Mouse (Mus musculus) hindbrain, embryonic 15.5 days (tissue): ENCODE data around the gene Donson. TPM values are rescaled to one million over a fixed set of nuclear protein-coding genes. Genes with fewer than 3 reads are reported as not detected.

Experiments used
- ATAC-seq: fragments of 200-750 bp; cut with Nextera tagmentation; 2 replicates; pipeline ENCODE4 v1.8.0; 2017; ENCODE audit warnings: low read depth, moderate number of reproducible peaks, moderate TSS enrichment; ENCODE audit not compliant: low FRiP score
- H3K27ac ChIP-seq: fragments of 300-500 bp; sonication (generic); replicated peaks from 2 replicates; pipeline ENCODE4 v1.5.1; 2015; ENCODE audit warnings: mild to moderate bottlenecking, inconsistent platforms
- H3K27me3 ChIP-seq: fragments of 300-500 bp; sonication (generic); 2 replicates; pipeline ENCODE4 v1.6.1; 2015; ENCODE audit warnings: control low read depth, inconsistent platforms
- H3K36me3 ChIP-seq: fragments of 300-500 bp; sonication (generic); 2 replicates; pipeline ENCODE4 v1.6.1; 2015; ENCODE audit warnings: control low read depth, inconsistent platforms
- H3K4me1 ChIP-seq: fragments of 300-500 bp; sonication (generic); replicated peaks from 2 replicates; pipeline ENCODE4 v1.6.1; 2015; ENCODE audit warnings: control low read depth, inconsistent platforms
- H3K4me2 ChIP-seq: fragments of 300-500 bp; sonication (generic); 2 replicates; pipeline ENCODE4 v1.6.1; 2015; ENCODE audit warnings: moderate library complexity, mild to moderate bottlenecking, inconsistent platforms
- H3K4me3 ChIP-seq: fragments of 300-500 bp; sonication (generic); 2 replicates; pipeline ENCODE4 v1.5.1; 2015; ENCODE audit warnings: mild to moderate bottlenecking, inconsistent platforms
- H3K9ac ChIP-seq: fragments of 300-500 bp; sonication (generic); 2 replicates; pipeline ENCODE4 v1.6.1; 2015; ENCODE audit warnings: inconsistent platforms
- H3K9me3 ChIP-seq: fragments of 300-500 bp; sonication (generic); 2 replicates; pipeline ENCODE4 v1.6.1; 2016; ENCODE audit warnings: control low read depth, inconsistent platforms
- WGBS: fragments of 180-500 bp; shearing (Covaris S2); methylation state at CpG from one replicate; pipeline ENCODE4 v1.1.7; 2015; 5-methylcytosine and 5-hydroxymethylcytosine counted together
- polyA plus RNA-seq: library from polyadenylated mRNA; unstranded; fragments of >200 nt; fragmentation: Nextera tagmentation; extraction: Ambion mirVana; gene quantifications from 2 replicates; pipeline ENCODE4 v1.2.1, GENCODE M21; 2015

Gene Donson
- polyA plus RNA-seq, 1 experiment from 2014 or later: 21.1 TPM

- WGBS: 74% methylated on average over 5 of the region's 5 CpGs
- H3K9me3 ChIP-seq: no peaks in the 10 kb centered on the region
- H3K27me3 ChIP-seq: no peaks in the 10 kb centered on the region
- no peak overlapping the region for H3K4me3 ChIP-seq
- H3K9ac ChIP-seq: no peak overlapping the region
- H3K4me2 ChIP-seq: no peak overlapping the region
- no peaks in the 10 kb centered on the region for H3K4me1 ChIP-seq
- no peak for ATAC-seq
- H3K36me3 ChIP-seq: peaks cover 67% of the 10 kb centered on the region
- H3K27ac ChIP-seq: no peak overlapping the region
Observed at GRCm38 (mm10) chr16:91632439-91632838, 56.1 kb downstream of the Donson start.

- 64% methylated on average over 1 of the region's 1 CpGs for WGBS
- no peak overlapping the region for H3K4me3 ChIP-seq
- no peaks in the 10 kb centered on the region for H3K9me3 ChIP-seq
- H3K36me3 ChIP-seq: peaks cover 62% of the 10 kb centered on the region
- H3K4me2 ChIP-seq: no peak overlapping the region
- no peak overlapping the region for H3K27ac ChIP-seq
- H3K4me1 ChIP-seq: no peaks in the 10 kb centered on the region
- no peaks in the 10 kb centered on the region for H3K27me3 ChIP-seq
- no peak for ATAC-seq
- H3K9ac ChIP-seq: no peak overlapping the region
Observed at GRCm38 (mm10) chr16:91630584-91630983, 58.0 kb downstream of the Donson start.

- Histone ChIP-seq H3K27ac (no peak overlapping the region), H3K9me3 (no peaks in the 10 kb centered on the region), H3K4me1 (no peaks in the 10 kb centered on the region), H3K27me3 (no peaks in the 10 kb centered on the region), H3K9ac (no peak overlapping the region), H3K4me3 (no peak overlapping the region), H3K36me3 (peaks cover 63% of the 10 kb centered on the region), H3K4me2 (no peak overlapping the region)
- no peak for ATAC-seq
- 90% methylated on average over 4 of the region's 4 CpGs for WGBS
Observed at GRCm38 (mm10) chr16:91629749-91630148, 58.8 kb downstream of the Donson start.

- H3K4me3 ChIP-seq: no peak overlapping the region
- 96% methylated on average over 3 of the region's 3 CpGs for WGBS
Observed at GRCm38 (mm10) chr16:91628673-91629072, 59.9 kb downstream of the Donson start.

GRCm38 (mm10) chr16:91627831-91628230, 60.7 kb downstream of the Donson start:
- H3K27ac ChIP-seq: no peak overlapping the region
- H3K27me3 ChIP-seq: no peaks in the 10 kb centered on the region
- no peaks in the 10 kb centered on the region for H3K9me3 ChIP-seq
- H3K4me3 ChIP-seq: no peak overlapping the region
- H3K4me1 ChIP-seq: no peaks in the 10 kb centered on the region
- no peak overlapping the region for H3K9ac ChIP-seq
- no peak overlapping the region for H3K4me2 ChIP-seq
- ATAC-seq: no peak
- H3K36me3 ChIP-seq: peaks cover 73% of the 10 kb centered on the region
- 93% methylated on average over 7 of the region's 7 CpGs for WGBS

More at GRCm38 (mm10) chr16:91628673-91629072, 59.9 kb downstream of the Donson start:
- no peaks in the 10 kb centered on the region for H3K27me3 ChIP-seq
- H3K4me1 ChIP-seq: no peaks in the 10 kb centered on the region
- no peak overlapping the region for H3K27ac ChIP-seq
- H3K9me3 ChIP-seq: no peaks in the 10 kb centered on the region
- H3K36me3 ChIP-seq: peaks cover 68% of the 10 kb centered on the region
- no peak overlapping the region for H3K9ac ChIP-seq
- no peak overlapping the region for H3K4me2 ChIP-seq
- ATAC-seq: no peak

Other genes with a start within 250 kb of the Donson start
- gene Ifnar1, start 203.5 kb downstream of the Donson start, polyA plus RNA-seq: 48.3 and 51.4 TPM in 2 replicates
- gene Ifngr2, start 141.7 kb downstream of the Donson start, polyA plus RNA-seq: 105 and 106 TPM in 2 replicates
- gene Tmem50b, start 91.0 kb downstream of the Donson start, polyA plus RNA-seq: 99.3 and 105 TPM in 2 replicates
- 5.6 and 5.8 TPM in 2 replicates for gene Dnajc28, start 69.7 kb downstream of the Donson start, polyA plus RNA-seq
- 56.7 and 59.1 TPM in 2 replicates for gene Gart, start 41.8 kb downstream of the Donson start, polyA plus RNA-seq
- gene Son, start 41.3 kb downstream of the Donson start, polyA plus RNA-seq: 110 and 114 TPM in 2 replicates
- 92.8 and 93.4 TPM in 2 replicates for gene Cryzl1, start 40.2 kb upstream of the Donson start, polyA plus RNA-seq
- gene Itsn1, start 40.5 kb upstream of the Donson start, polyA plus RNA-seq: 57.8 and 60.2 TPM in 2 replicates